Mouse (Mus musculus) E14TG2a.4 (cell line): ENCODE measurements around the gene Cinp.

Experiments
- CTCF ChIP-seq: conservative IDR thresholded peaks from 2 replicates; pipeline ENCODE4 v1.5.1; 2014; ENCODE audit warnings: low read length
- NANOG ChIP-seq: IDR thresholded peaks from 2 replicates; pipeline ENCODE4 v1.6.1; 2014; ENCODE audit warnings: borderline replicate concordance, low read length, mixed read lengths
- POU5F1 ChIP-seq: IDR thresholded peaks from 2 replicates; pipeline ENCODE4 v1.6.1; 2014; ENCODE audit warnings: low read length, borderline replicate concordance

GRCm38 (mm10) chr12:110845131-110845880, 43.6 kb downstream of the Cinp start:
- TF ChIP-seq CTCF (no peak), POU5F1 (no peak), NANOG (no peak)
